ENCODE assay signal across 9 mouse cellular contexts in the genomic region with DNA sequence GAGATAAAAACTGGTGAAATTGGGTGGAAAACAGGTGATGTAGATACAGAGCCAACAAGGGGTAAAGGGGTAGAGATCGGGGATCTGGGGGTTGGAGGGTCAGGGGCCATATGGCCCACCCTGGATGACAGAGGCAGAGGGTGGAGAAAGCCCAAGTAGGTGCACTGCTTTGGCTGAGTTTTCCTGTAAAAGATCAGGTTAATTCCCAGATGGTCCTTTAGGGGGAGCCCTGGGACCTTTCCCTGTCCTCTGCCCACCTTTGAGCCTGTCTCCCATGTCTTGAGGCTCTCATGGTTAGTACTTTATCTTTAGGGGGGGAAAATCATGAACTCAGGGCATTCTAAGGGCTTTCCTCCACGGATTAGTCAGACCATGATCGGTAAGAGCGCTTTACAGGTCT.
DNase-seq lines count a peak whose midpoint lies in the region; ATAC-seq and TF ChIP-seq lines count a peak whose summit lies in the region.
"Had no signal": no experiment of that assay in that cellular context is flagged by ENCODE, and none has a peak within 500 bp of the region (broad histone marks: within the 10 kb centered on the region; RNA-seq: fewer than 3 reads in every experiment).

No protein-coding gene starts in this region.

- intact Hi-C loops in gastrocnemius, postnatal 14 days (cut with DNase I; ENCODE audit: low total_unique reads): no loop called here

- H3K27me3 ChIP-seq in Patski: peaks cover 7% of the 10 kb centered on the region
- H3K27me3 ChIP-seq in hindbrain, embryonic 12.5 days: no peaks in the 10 kb centered on the region
- H3K27me3 ChIP-seq in lung, postnatal 0 days (replicated peaks; ENCODE audit: insufficient read depth, low read length): no peaks in the 10 kb centered on the region
- no peaks in the 10 kb centered on the region for H3K27me3 ChIP-seq in small intestine, adult 2 months (ENCODE audit: control insufficient read depth, insufficient read depth, low read length)
- H3K27me3 ChIP-seq: lung, embryonic 15.5 days had no signal

- H3K4me3 ChIP-seq in hindbrain, embryonic 12.5 days: no peak overlapping the region
- H3K4me3 ChIP-seq in lung, postnatal 0 days (ENCODE audit: low read depth, low read length): no peak overlapping the region
- H3K4me3 ChIP-seq in small intestine, adult 2 months (ENCODE audit: low read depth, low read length): no peak overlapping the region
- H3K4me3 ChIP-seq: lung, embryonic 15.5 days had no signal

- no peaks in the 10 kb centered on the region for H3K36me3 ChIP-seq in hindbrain, embryonic 12.5 days
- no peaks in the 10 kb centered on the region for H3K36me3 ChIP-seq in lung, postnatal 0 days (ENCODE audit: insufficient read depth, low read length)
- H3K36me3 ChIP-seq in small intestine, adult 2 months (ENCODE audit: control insufficient read depth, insufficient read depth, low read length): no peaks in the 10 kb centered on the region
- H3K36me3 ChIP-seq: lung, embryonic 15.5 days had no signal

- peak; percentile 69 for TF ChIP-seq CTCF in Patski (IDR thresholded peaks at IDR 0.05)
- TF ChIP-seq CTCF in lung, postnatal 0 days (IDR thresholded peaks at IDR 0.05): peak; percentile 67
- peak; percentile 51; the same call in 1 of the 2 replicates for TF ChIP-seq CTCF in small intestine, adult 2 months (IDR thresholded peaks at IDR 0.05; ENCODE audit: extremely low read depth, insufficient read length, insufficient replicate concordance, low read depth, low read length)

- H3K27ac ChIP-seq in hindbrain, embryonic 12.5 days: no peak overlapping the region
- H3K27ac ChIP-seq in lung, postnatal 0 days (ENCODE audit: low read length): no peak overlapping the region
- no peak overlapping the region for H3K27ac ChIP-seq in small intestine, adult 2 months (ENCODE audit: insufficient read depth, low read depth, low read length)
- H3K27ac ChIP-seq: lung, embryonic 15.5 days had no signal

- CTCF ChIA-PET in Patski (lab: Charles Lee): interaction anchor here (0.9 to 2.9 kb wide), 8 partner anchors 9 to 441 kb away, joined by 3 to 13 read pairs (median 4); no protein-coding TSS in a partner anchor

- H3K9ac ChIP-seq in hindbrain, embryonic 12.5 days: no peak overlapping the region
- H3K9ac ChIP-seq in lung, postnatal 0 days (replicated peaks; ENCODE audit: low read depth): no peak overlapping the region
- H3K9ac ChIP-seq: lung, embryonic 15.5 days had no signal

- no peak overlapping the region for H3K4me2 ChIP-seq in hindbrain, embryonic 12.5 days (replicated peaks)
- no peak overlapping the region for H3K4me2 ChIP-seq in lung, postnatal 0 days (replicated peaks; ENCODE audit: low read depth, low read length)
- H3K4me2 ChIP-seq: lung, embryonic 15.5 days had no signal

- POLR2A ChIA-PET in Patski (lab: Charles Lee): no interaction called here

- TF ChIP-seq EP300 in lung, postnatal 0 days (IDR thresholded peaks at IDR 0.05): no peak

- peaks cover 4% of the 10 kb centered on the region; the same call in 1 of the 2 replicates for H3K4me1 ChIP-seq in hindbrain, embryonic 12.5 days
- no peaks in the 10 kb centered on the region for H3K4me1 ChIP-seq in lung, postnatal 0 days (ENCODE audit: insufficient read depth, low read depth, low read length)
- no peaks in the 10 kb centered on the region for H3K4me1 ChIP-seq in small intestine, adult 2 months (ENCODE audit: control insufficient read depth, insufficient read depth, insufficient read length, low read length)
- H3K4me1 ChIP-seq: lung, embryonic 15.5 days had no signal

- peak; percentile 43 to 64 for DNase-seq in left cerebral cortex, adult 18-20 months (ENCODE audit: low spot score in 2 of 2)
- DNase-seq in left cerebral cortex, adult 8-10 months (ENCODE audit: low spot score in 2 of 2): no peak
- no peak for DNase-seq in Patski (ENCODE audit: low read depth, low spot score)
- DNase-seq in cerebellum, postnatal 10 days: peak; percentile 82 to 89
- DNase-seq in lung, postnatal 0 days (ENCODE audit: low spot score): peak; percentile 17
- no peak for DNase-seq in gastrocnemius, postnatal 14 days

- ATAC-seq in Patski: no peak
- peak; percentile 41 for ATAC-seq in hindbrain, embryonic 12.5 days (ENCODE audit: low FRiP score)
- ATAC-seq in lung, postnatal 0 days: no peak

- no peak for TF ChIP-seq POLR2A in small intestine, adult 2 months (IDR thresholded peaks at IDR 0.05; ENCODE audit: low read depth, low read length)

- WGBS in hindbrain, embryonic 12.5 days: 28% methylated on average over 4 of the region's 4 CpGs
- 32% methylated on average over 4 of the region's 4 CpGs for WGBS in lung, postnatal 0 days
- 22% methylated on average over 4 of the region's 4 CpGs for WGBS in small intestine, adult 2 months

- in situ Hi-C loops in Patski (cut with MboI; ENCODE audit: low pct_unique_long_range_greater_than_20kb): loop anchor here (5.0 kb wide), 1 partner anchor 440 kb away; no protein-coding TSS in a partner anchor

- no peaks in the 10 kb centered on the region for H3K9me3 ChIP-seq in hindbrain, embryonic 12.5 days (replicated peaks)
- no peaks in the 10 kb centered on the region for H3K9me3 ChIP-seq in lung, postnatal 0 days (ENCODE audit: low read length)
- H3K9me3 ChIP-seq: lung, embryonic 15.5 days had no signal

Comparison
In these comparisons a context has a peak if more than half of its experiments do, and no peak if none do; other contexts are left out.
1. DNase-seq: peak in left cerebral cortex, adult 18-20 months (2 of 2), cerebellum, postnatal 10 days (2 of 2) and lung, postnatal 0 days (single experiment); none in left cerebral cortex, adult 8-10 months (0 of 2), Patski (single experiment) and gastrocnemius, postnatal 14 days (single experiment).
2. Peak in every context shown above with its lines, with median percentiles within 50 percentile points of each other: CTCF ChIP-seq.